Mouse (Mus musculus): ENCODE results near the gene Fam196a.

DNA sequence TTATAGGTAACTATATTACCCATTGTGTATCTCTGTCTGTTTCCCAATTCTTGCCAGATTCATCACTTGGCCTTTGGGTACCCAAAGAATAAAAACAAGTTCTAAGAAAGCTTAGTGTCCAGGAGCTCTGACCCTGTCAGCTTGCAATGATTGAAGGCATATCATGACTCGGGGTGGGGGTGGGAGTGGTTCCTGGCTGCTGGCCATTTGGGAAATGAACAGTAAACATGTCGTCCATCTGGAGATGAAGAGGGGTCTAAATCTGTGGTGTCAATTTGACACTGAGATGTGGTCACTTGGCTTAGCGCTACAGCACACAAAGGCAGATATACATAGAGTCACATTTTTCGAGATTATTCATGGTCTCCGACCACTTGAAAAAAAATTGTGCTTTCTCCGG is 54.7 kb downstream of the Fam196a start:
- no peak for TF ChIP-seq CTCF (IDR thresholded peaks at IDR 0.05; ENCODE audit: low read depth)
- TF ChIP-seq EP300 (IDR thresholded peaks at IDR 0.05; ENCODE audit: low read depth), result no peak
